Mouse (Mus musculus) G1E-ER4 (cell line): ENCODE results near the gene Tnfrsf25. TPM values are rescaled to one million over a fixed set of nuclear protein-coding genes. Genes with fewer than 3 reads are reported as not detected.

Experiments used
- GATA1 ChIP-seq: IDR thresholded peaks from one replicate; pipeline ENCODE4 v1.8.0; 2012; ENCODE audit warnings: low read length, inconsistent platforms
- polyA plus RNA-seq: library from polyadenylated mRNA; stranded (reverse); fragments of >175 nt; gene quantifications from 2 replicates; pipeline ENCODE4 v1.2.3, GENCODE M21; 2012

Tnfrsf25 gene
- polyA plus RNA-seq, 1 experiment, result 0.15 TPM

DNA sequence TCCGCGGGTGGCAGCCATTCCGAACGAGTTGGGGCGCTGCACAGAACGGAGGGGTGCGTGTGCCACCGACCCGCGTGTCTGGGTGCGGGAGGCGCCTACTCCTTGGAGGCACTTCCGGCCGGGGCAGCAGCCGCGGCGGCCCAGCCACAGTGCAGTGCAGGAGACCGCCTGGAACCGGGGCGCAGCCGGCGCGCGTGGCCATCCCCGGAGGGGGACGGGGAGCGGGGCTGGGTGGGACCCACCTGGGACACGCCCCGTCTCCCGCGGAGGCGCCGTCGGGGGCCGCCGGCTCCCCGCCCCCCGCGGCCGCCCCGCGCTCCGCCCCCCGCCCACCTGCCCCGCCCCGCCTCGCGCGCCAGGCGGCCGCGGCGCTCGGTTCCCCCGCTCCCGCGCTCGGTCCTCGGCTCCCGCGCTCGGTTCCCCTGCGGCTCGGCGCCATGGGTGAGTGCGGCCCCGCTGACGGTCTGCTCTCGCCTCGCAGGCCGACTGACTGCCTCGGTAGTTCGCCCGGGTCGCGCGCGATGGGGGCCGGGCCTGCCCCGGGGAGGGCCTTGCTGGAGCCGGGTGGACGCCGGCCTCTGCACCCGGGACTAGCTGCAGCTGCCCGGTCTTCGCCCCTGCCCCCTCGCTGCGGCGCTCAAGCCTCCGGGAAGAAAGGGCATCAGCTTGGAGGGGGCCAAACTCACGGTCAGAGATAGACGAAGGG, 29.1 kb upstream of the Tnfrsf25 start:
- TF ChIP-seq GATA1, result no peak

DNA sequence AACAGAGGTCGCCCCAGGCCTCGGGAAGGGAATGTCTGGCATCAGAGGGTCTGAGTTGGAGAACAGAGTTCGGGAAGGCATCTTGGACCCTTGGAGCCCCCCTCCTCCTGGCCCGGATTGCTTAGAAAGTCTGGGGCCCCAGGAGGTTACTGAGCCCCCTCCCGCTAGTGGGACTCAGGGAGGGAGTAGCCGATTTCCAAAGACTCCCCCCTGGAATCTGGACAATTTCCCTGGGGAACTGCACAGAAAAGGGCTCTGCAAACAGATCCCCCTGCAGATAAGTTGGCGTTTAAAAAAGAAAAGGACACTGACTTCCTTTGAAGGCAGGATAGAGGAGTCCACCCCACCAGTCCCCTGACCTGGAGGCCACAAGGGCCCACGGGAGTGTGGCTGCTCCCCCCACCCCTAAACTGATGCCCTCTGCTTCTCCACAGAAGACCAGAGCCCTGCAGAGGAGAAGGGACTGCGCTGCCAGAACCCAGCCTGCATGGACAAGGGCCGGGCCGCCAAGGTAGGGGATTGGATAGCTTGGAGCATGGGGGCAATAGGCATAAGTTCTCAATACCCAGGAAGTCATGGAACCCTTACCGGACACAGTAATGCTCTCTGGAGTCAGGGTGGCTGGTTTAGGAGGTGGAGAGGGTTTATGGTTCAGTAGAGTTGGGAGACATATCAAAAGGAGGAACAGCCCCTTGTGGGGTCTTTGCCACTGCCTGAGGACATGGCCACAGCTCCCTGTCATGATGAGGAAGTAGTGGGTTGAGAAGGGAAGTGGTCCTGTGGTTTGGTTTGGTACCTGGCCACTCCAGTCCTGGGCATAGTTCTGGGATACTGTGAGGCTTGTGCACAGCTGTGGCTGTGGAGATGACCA, 28.3 kb upstream of the Tnfrsf25 start:
- no peak for TF ChIP-seq GATA1

DNA sequence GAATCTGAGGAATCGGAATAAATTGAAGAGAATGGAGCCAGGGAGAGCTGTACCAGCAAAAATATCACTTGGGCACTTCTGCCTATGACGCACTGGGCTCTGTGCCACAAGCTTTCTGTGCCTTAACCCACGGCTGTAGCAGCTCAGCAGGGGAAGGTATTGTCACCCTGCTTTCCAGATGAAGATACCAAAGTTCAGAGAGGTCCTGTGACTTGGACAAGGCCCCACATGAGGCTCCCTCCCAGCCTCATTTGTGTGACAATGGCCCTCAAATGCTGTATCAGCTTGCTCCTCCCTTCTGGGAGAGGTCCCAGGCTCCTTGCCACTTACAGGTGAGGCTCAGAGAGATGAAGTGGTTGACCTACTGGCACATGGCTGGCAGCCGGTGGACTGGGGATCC, 27.6 kb upstream of the Tnfrsf25 start:
- TF ChIP-seq GATA1, result no peak

GRCm38 (mm10) chr4:152088556-152089120, 27.1 kb upstream of the Tnfrsf25 start:
- no peak for TF ChIP-seq GATA1

GRCm38 (mm10) chr4:152090191-152090590, 25.5 kb upstream of the Tnfrsf25 start:
- no peak for TF ChIP-seq GATA1

GRCm38 (mm10) chr4:152092751-152093293, 22.9 kb upstream of the Tnfrsf25 start:
- TF ChIP-seq GATA1, result no peak

GRCm38 (mm10) chr4:152094233-152094632, 21.5 kb upstream of the Tnfrsf25 start:
- TF ChIP-seq GATA1, result no peak

GRCm38 (mm10) chr4:152095937-152096910, 19.5 kb upstream of the Tnfrsf25 start:
- TF ChIP-seq GATA1, result peak; percentile 7

DNA sequence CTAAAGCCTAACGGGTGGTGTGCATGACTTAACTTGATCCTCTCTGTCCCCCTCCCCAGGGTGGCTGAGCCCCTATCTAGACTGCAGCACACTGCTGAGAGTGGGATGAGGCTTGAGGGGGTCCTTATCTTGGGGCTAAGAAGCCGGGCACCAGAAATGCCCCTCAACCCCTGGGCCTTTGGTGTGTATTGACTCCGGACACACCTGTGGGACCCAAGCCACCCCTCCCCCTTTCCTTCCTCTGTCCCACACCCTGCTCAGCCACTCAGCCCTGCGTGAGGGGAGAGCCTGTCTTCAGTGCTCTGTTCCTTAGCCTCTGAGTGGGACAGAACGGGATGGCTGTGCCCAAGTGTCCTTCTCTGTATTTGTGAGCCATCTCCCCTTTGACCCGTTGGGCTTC, 18.8 kb upstream of the Tnfrsf25 start:
- TF ChIP-seq GATA1, result no peak

DNA sequence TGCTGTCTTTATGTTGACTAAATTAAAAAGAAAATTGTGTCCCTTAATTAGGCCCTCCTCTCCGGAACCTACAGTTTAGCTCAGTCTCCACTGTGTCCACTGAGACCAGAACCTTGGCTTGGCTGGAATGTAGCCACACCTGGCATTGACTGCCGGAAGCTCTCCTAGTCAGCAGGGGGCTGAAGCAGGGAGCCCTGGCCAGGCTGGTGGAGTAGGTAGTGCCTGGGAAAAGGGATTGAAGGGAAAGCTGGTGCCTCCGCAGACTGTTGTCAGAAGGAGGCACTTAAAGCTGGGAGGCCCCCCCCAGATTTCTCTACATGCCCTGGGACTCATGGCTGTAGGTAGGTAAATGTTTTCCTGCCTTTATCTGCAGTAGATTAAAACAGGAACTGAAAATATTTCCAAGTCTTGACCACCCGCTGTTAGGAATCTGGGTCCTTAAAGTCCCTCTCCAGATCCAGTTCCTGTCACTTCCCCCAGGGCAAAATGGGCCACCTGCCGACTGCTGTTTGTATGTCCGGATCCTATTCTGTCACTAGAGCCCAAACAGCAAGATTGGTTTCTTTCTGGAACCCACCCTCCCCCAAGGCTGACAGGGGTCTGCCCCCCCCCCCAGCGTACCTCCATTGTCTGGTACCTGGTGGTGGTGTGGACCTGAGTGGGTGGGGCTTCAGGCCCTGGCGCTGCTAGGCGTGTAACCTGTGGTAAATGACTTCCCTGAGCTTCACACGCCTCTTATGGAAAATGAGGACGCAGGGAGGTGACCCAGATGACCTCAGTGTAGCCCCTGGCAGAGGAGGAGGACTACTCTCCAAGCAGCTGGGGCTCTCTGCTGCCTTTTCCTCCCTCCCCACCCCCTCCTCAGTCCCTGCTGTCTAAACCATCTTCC, 17.6 kb upstream of the Tnfrsf25 start:
- no peak for TF ChIP-seq GATA1

GRCm38 (mm10) chr4:152100541-152100940, 15.2 kb upstream of the Tnfrsf25 start:
- no peak for TF ChIP-seq GATA1

- TF ChIP-seq GATA1, result no peak
These were observed 14.6 kb upstream of the Tnfrsf25 start for GRCm38 (mm10) chr4:152101081-152101653.

DNA sequence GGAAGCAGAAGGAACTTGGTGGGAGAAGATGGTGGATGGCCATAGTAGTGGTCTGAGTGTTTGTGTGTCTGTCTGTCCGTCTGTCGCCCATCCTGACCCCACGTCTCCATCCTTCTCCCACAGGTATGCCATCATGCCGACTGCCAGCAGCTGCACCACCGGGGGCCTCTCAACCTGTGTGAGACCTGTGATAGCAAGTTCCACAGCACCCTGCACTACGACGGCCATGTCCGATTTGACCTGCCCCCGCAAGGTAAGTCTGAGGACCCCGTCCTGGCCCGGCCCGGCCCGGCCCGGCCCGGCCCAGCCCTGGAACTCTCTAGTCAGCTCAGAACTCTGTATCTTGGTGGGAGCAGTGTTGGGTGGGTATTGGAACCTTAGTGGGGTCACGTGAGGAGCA, 13.8 kb upstream of the Tnfrsf25 start:
- no peak for TF ChIP-seq GATA1

DNA sequence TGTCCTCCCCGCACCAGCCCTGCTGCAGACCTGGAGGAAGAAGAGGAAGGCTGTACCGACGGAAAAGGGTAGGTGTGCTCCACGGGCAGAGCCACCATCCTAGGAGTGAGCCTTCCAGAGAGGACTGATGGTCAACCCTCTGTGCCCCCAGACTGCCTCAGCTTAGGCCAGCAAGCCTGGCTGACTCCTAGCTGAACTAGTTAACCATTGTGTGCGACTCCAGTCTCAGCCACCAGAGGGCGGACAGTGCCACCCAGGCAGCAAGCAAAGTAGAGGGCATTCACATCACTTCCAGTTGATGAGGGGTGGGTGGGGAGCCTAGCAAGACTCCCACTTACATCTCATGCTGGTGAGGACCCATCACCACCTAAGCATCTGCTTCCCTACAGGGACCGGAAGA, 12.7 kb upstream of the Tnfrsf25 start:
- no peak for TF ChIP-seq GATA1
